Comparison of ENCODE assay signal across 16 mouse cellular contexts in the genomic region with DNA sequence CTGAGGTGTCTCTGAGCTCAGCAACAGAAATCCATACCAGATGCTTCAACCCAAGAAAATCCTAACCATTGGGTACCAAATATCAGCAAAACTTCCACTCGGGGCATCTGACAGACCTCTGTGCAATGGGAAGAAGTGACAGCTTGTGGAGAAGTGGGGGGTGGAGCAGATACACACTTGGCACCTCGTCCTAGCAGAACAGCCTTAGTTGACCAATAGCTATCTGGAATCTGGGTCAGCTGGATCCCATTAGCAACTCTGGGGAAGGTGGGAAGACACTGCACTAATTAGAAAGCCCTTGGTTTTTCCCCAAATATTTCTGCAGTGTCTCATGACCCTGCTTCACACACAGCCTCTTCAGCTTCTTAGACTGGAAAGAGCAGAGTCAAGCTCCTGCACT.
DNase-seq lines count a peak whose midpoint lies in the region; ATAC-seq and TF ChIP-seq lines count a peak whose summit lies in the region.
"Had no signal": no experiment of that assay in that cellular context is flagged by ENCODE, and none has a peak within 500 bp of the region (broad histone marks: within the 10 kb centered on the region; RNA-seq: fewer than 3 reads in every experiment).

No protein-coding gene starts in this region.

- H3K4me2 ChIP-seq in hindbrain, embryonic 15.5 days, result no peak overlapping the region
- no peak overlapping the region for H3K4me2 ChIP-seq in hindbrain, embryonic 14.5 days (replicated peaks)
- H3K4me2 ChIP-seq in hindbrain, embryonic 16.5 days (ENCODE audit: low read length), result no peak overlapping the region
- no peak overlapping the region for H3K4me2 ChIP-seq in kidney, embryonic 15.5 days
- H3K4me2 ChIP-seq: midbrain, embryonic 12.5 days had no signal

- in situ Hi-C loops in Patski (cut with MboI; ENCODE audit: low pct_unique_long_range_greater_than_20kb), result no loop called here

- H3K36me3 ChIP-seq in hindbrain, embryonic 15.5 days, result peaks cover 11% of the 10 kb centered on the region; the same call in 1 of the 2 replicates
- peaks cover 19% of the 10 kb centered on the region for H3K36me3 ChIP-seq in hindbrain, embryonic 14.5 days (replicated peaks; ENCODE audit: control insufficient read depth, insufficient read depth)
- H3K36me3 ChIP-seq in hindbrain, embryonic 16.5 days (ENCODE audit: control insufficient read depth, insufficient read depth, low read length), result peaks cover 2% of the 10 kb centered on the region; the same call in 1 of the 2 replicates
- H3K36me3 ChIP-seq in kidney, embryonic 15.5 days, result peaks cover 30% of the 10 kb centered on the region

- CTCF ChIA-PET in Patski (lab: Charles Lee), result interaction anchor here (1.1 to 2.0 kb wide), 8 partner anchors 9 to 340 kb away, joined by 3 to 9 read pairs (median 4); no protein-coding TSS in a partner anchor

- H3K27me3 ChIP-seq in hindbrain, embryonic 15.5 days, result no peaks in the 10 kb centered on the region
- H3K27me3 ChIP-seq in hindbrain, embryonic 14.5 days (ENCODE audit: control insufficient read depth, insufficient read depth, low read length), result no peaks in the 10 kb centered on the region
- no peaks in the 10 kb centered on the region for H3K27me3 ChIP-seq in Patski
- H3K27me3 ChIP-seq in hindbrain, embryonic 16.5 days (replicated peaks; ENCODE audit: control insufficient read depth, insufficient read depth, low read length), result no peaks in the 10 kb centered on the region
- no peaks in the 10 kb centered on the region for H3K27me3 ChIP-seq in kidney, embryonic 15.5 days
- H3K27me3 ChIP-seq: midbrain, embryonic 12.5 days had no signal

- POLR2A ChIA-PET in Patski (lab: Charles Lee), result interaction anchor here (0.9 to 3.8 kb wide), 4 partner anchors 11 to 73 kb away, joined by 3 to 16 read pairs (median 6); a partner anchor contains a TSS

- no peak overlapping the region for H3K4me3 ChIP-seq in hindbrain, embryonic 15.5 days
- H3K4me3 ChIP-seq in hindbrain, embryonic 14.5 days (replicated peaks; ENCODE audit: low read length), result no peak overlapping the region
- no peak overlapping the region for H3K4me3 ChIP-seq in hindbrain, embryonic 16.5 days (ENCODE audit: low read length)
- no peak overlapping the region for H3K4me3 ChIP-seq in kidney, embryonic 15.5 days (replicated peaks)
- H3K4me3 ChIP-seq: midbrain, embryonic 12.5 days had no signal

- no peak for ATAC-seq in hindbrain, embryonic 15.5 days (ENCODE audit: low FRiP score, low read depth)
- no peak for ATAC-seq in hindbrain, embryonic 14.5 days (ENCODE audit: low FRiP score)
- ATAC-seq in Patski, result peak; percentile 52
- no peak for ATAC-seq in hindbrain, embryonic 16.5 days
- no peak for ATAC-seq in kidney, embryonic 15.5 days (replicated peaks; ENCODE audit: low FRiP score)

- 51% methylated on average over 2 of the region's 2 CpGs for WGBS in hindbrain, embryonic 15.5 days
- 66% methylated on average over 2 of the region's 2 CpGs for WGBS in hindbrain, embryonic 14.5 days
- 52% methylated on average over 2 of the region's 2 CpGs for WGBS in hindbrain, embryonic 16.5 days
- 56% methylated on average over 2 of the region's 2 CpGs for WGBS in kidney, embryonic 15.5 days

- peaks cover 43% of the 10 kb centered on the region for H3K4me1 ChIP-seq in hindbrain, embryonic 15.5 days (replicated peaks)
- H3K4me1 ChIP-seq in hindbrain, embryonic 14.5 days (replicated peaks; ENCODE audit: control insufficient read depth, insufficient read depth, low read length), result peaks cover 32% of the 10 kb centered on the region
- peaks cover 17% of the 10 kb centered on the region for H3K4me1 ChIP-seq in hindbrain, embryonic 16.5 days (ENCODE audit: control insufficient read depth, insufficient read depth, low read depth, low read length)
- H3K4me1 ChIP-seq in kidney, embryonic 15.5 days, result peaks cover 36% of the 10 kb centered on the region

- H3K9me3 ChIP-seq in hindbrain, embryonic 15.5 days, result no peaks in the 10 kb centered on the region
- no peaks in the 10 kb centered on the region for H3K9me3 ChIP-seq in hindbrain, embryonic 14.5 days (ENCODE audit: control insufficient read depth, low read length)
- no peaks in the 10 kb centered on the region for H3K9me3 ChIP-seq in hindbrain, embryonic 16.5 days (ENCODE audit: control insufficient read depth, low read length)
- no peaks in the 10 kb centered on the region for H3K9me3 ChIP-seq in kidney, embryonic 15.5 days (replicated peaks)
- H3K9me3 ChIP-seq: midbrain, embryonic 12.5 days had no signal

- TF ChIP-seq CTCF in Patski (IDR thresholded peaks at IDR 0.05), result no peak

- no peak for DNase-seq in hindbrain, embryonic 14.5 days (ENCODE audit: low spot score)
- DNase-seq in Patski (ENCODE audit: low read depth, low spot score), result no peak
- DNase-seq in cerebellum, adult 9-10 months, result peak; percentile 78
- no peak for DNase-seq in kidney, postnatal 36 days
- no peak for DNase-seq in frontal cortex, postnatal 14 days (ENCODE audit: low spot score in 2 of 2)
- DNase-seq: adrenal gland, postnatal 25 days; kidney, adult 8-10 months; liver; lung, adult 18-20 months; lung, postnatal 4 days; right cerebral cortex, postnatal 4 days; thymus, adult 18-20 months had no signal

- H3K27ac ChIP-seq in hindbrain, embryonic 15.5 days (replicated peaks), result peak overlapping the region; percentile 32
- H3K27ac ChIP-seq in hindbrain, embryonic 14.5 days, result no peak overlapping the region
- peak overlapping the region; percentile 46; the same call in 1 of the 2 replicates for H3K27ac ChIP-seq in hindbrain, embryonic 16.5 days (ENCODE audit: low read depth, low read length)
- H3K27ac ChIP-seq in kidney, embryonic 15.5 days, result no peak overlapping the region
- H3K27ac ChIP-seq: midbrain, embryonic 12.5 days had no signal

- H3K9ac ChIP-seq in hindbrain, embryonic 15.5 days, result no peak overlapping the region
- H3K9ac ChIP-seq in hindbrain, embryonic 14.5 days, result no peak overlapping the region
- H3K9ac ChIP-seq in hindbrain, embryonic 16.5 days (ENCODE audit: low read depth, low read length), result no peak overlapping the region
- no peak overlapping the region for H3K9ac ChIP-seq in kidney, embryonic 15.5 days
- H3K9ac ChIP-seq: midbrain, embryonic 12.5 days had no signal

Comparison
In these comparisons a context has a peak if more than half of its experiments do, and no peak if none do; other contexts are left out.
1. H3K27ac ChIP-seq: peak in hindbrain, embryonic 15.5 days (single experiment) and hindbrain, embryonic 16.5 days (single experiment); none in hindbrain, embryonic 14.5 days (single experiment) and kidney, embryonic 15.5 days (single experiment).